Mouse (Mus musculus) bone marrow, adult 2 months (tissue): Measurements from ENCODE around the gene Agbl4.

Experiments
- CTCF ChIP-seq: fragments of 200-500 bp; IDR thresholded peaks from 2 replicates; pipeline ENCODE4 v1.5.1; 2011; ENCODE audit warnings: low read length, control low read depth; ENCODE audit not compliant: control insufficient read depth, insufficient read depth
- POLR2A ChIP-seq: fragments of 200-500 bp; IDR thresholded peaks from 2 replicates; pipeline ENCODE4 v1.6.1; 2011; ENCODE audit warnings: low read depth, mild to moderate bottlenecking, control low read depth, low read length, borderline replicate concordance; ENCODE audit not compliant: control insufficient read depth

DNA sequence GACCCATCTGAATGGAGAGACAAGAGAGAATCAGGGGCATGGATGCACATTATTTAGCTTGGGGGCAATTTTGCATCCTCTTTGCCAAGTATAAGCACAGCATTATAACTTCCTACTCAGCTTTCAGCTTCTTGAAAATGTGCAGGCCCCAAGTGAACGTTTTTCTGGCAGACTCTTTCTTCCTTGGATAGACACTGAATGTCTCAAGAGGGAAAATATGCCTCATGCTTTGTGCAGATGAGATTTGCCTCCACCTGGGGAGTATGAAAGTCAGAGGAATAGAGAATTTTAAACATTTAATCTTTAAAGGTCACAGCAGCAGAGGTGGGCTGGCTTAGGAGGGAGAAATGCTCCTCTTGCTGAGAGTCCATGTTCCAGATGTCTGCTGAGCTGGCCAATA, 1005.8 kb downstream of the Agbl4 start:
- TF ChIP-seq POLR2A (no peak), CTCF (no peak)
